Mouse (Mus musculus): ENCODE data around the gene Taar8b.
"Not testable (repeated sequence)": the region's sequence is repeated elsewhere in the genome, so short reads cannot be mapped to it uniquely, and the experiment has no call there.

Taar8b gene

DNA sequence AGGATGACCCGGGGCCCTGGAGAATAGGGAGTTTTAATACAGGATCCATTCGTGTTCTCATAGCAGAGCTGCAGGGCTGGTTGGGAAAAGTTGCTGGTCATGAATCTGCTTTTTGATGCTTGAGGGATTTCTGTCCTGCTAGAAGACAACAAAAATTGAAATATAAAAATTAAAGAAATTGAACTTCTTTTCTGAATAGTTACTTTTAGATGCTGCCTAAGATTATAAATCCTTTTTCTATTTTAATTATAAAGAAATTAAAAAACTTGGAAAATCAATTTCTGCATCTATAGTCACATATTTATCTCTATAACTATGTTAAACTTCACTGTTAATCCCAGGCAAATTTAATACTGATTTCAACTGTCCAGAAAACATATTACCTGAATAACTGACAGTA lies at the start of gene Taar8b:
Taar8b (minus strand) TSS at position 101 of the 400 bp plus-strand sequence.
- DNase-seq, result no peak

- DNase-seq, result no peak
Measured at GRCm38 (mm10) chr10:24138623-24139261, 46.6 kb upstream of the Taar8b start.

DNA sequence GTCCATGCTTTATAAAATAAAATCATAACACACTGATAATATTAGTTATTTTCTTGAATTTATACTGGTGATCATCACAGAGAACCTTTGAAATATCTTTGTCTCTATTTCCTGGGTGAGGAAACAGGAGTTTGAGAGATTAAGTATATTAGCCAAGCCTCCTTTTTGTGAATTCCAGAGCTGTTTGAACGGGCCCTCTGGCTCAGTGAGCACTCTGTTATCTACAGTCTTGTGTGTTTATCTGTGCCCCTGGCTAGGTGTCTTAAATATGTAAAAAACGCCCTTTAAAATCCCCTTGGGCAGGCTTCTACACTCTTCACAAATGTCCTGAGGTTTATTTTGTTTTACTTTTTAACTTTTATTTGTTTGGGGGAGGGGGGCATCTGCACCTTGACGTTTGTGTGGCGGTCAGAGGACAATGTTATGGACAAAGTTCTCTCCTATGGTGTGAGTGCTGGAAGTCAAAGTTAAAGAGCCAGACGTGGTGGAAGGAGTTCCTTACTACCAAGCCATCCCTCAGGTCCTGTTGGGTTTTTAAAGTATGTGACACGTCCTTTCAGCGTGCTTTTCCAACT lies 42.1 kb upstream of the Taar8b start:
- no peak for DNase-seq

DNA sequence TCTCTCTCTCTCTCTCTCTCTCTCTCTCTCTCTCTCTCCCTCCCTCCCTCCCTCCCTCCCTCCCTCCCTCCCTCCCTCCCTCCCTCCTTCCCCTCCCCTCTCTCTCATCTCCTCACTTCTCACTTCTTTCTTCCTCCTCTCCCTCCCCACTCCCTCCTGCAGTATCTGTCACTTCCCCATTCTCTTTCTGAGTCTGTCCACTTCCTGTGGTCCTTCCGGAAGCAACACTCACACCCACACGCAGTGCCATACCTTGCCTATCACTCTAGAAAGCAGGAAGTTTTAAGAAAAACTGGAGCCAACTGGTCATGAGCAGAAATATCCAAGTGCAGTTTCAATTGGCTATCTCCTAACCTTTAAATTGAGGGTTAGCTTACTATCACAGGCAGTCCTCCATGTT lies 41.0 kb upstream of the Taar8b start:
- DNase-seq, result peak in 1 of 2 experiments; percentile 18

DNA sequence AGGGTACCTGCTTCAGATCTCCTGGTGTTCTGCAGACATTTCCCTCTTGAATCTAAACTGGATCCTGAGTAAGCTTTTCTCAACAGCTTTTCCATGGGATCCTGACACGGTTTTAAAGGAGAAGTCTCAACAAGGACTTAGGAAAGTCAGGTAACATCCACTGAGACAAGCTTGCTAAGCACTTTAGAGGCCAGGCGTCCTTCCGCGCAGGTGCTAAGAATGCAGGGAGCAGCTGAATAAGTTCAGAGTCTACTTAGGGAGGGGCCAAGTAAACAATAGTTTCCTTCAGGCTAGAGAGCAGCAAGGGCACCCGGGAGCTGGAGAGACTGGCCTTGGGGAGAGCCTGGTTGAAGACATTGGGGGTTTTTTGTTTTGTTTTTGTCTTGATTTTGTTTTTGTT lies 40.2 kb upstream of the Taar8b start:
- DNase-seq, result peak; percentile 42 to 69

- peak in 1 of 2 experiments; percentile 75 for DNase-seq
Measured at GRCm38 (mm10) chr10:24131451-24132262, 39.6 kb upstream of the Taar8b start.

DNA sequence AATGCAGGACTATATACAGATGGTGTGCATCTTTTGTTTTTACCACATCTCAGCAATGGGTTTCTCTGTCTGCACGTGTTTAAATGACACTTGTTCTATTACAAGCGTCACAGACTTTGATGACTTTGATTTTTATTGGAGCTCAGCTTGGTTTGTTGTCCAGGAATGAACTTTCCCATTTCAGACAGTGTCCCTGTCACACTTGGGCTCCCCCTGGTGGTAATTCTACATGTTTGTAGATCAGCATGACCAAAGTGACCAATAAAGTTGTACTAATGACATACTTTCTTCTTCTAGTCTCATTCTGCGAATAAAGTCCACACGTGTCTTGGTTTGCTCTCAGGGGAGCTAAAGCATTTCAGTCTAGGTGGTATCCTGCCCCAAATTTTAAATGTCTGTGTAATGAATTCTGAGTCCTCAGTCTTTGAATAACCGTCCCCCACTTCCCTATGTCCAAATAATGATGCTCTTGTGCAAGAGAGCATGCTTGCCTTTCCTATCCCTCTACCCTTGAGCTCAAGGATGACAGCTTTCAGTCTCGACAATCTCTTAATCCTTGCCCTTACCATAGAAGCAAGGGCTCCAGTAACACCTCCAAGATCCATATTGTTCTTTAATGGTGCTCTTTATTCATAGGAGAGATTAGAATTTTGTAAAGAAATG lies 19.2 kb upstream of the Taar8b start:
- peak in 1 of 2 experiments; percentile 50 for DNase-seq

DNA sequence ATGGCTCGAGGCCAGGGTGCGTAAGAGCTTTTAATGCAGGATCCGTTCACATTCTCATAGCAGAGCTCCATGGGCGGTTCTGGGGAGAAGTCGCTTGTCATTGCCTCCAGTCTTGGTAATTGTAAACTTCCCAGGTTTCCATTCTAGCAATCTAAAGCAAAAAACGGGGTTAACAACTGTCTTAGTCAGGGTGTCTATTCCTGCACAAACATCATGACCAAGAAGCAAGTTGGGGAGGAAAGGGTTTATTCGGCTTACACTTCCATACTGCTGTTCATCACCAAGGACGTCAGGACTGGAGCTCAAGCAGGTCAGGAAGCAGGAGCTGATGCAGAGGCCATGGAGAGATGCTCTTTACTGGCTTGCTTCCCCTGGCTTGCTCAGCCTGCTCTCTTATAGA lies 17.3 kb upstream of the Taar8b start, which contains the start of gene Taar9:
Taar9 (minus strand) TSS at position 101 of the 400 bp plus-strand sequence.
- DNase-seq, result not testable (repeated sequence)

DNA sequence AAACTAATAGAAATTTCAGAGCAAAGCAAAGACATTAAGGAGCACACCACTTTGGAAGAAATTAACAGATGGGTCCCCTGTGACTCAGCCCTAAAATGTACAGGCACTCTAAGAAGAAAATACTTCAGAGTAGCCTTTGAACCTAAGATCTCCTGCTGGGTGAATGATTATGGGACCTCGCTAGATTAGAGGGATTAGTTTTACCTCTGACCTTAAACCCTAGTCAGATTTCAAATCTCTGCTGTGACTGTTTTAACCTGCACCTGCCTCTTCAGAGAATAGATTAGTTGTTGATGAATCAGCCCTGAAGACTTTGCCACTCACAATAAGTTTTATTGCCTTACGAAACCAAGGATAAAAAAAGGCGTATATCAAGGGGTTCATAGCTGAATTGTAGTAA lies 16.1 kb upstream of the Taar8b start:
- DNase-seq, result no peak

- no peak for DNase-seq
Measured at GRCm38 (mm10) chr10:24107747-24108146, 15.7 kb upstream of the Taar8b start.

DNA sequence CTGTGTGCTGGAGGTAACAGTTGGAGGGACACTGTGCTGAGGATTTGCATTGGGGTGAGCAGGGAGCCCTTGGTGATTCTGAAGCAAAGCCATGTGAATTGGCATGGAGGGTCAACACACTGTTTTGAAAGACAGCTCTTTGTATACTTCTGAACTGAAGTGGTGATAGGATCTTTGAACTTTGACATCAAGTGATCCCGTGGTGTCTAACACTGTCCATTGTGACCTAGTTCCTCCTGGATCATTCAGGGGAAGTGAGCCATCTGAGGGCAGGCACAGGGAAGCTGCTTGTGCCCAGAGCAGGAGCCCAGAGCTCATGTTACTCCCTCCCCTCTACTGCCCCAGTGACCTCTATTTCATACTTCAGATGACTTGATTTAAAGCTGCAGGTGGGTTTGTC lies 11.2 kb upstream of the Taar8b start:
- not testable (repeated sequence) for DNase-seq

DNA sequence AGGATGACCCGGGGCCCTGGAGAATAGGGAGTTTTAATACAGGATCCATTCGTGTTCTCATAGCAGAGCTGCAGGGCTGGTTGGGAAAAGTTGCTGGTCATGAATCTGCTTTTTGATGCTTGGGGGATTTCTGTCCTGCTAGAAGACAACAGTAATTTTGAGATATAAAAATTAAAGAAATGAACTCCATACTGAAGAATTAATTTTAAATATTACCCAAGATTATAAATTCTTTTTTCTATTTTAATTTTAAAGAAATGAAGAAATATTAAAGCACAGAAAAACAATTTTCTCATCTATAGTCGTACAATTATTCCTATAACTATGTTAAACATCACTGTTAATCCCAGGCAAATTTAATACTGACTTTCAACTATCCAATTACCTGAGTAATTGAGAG lies 9.7 kb upstream of the Taar8b start, which contains the start of gene Taar8c:
Taar8c (minus strand) TSS at position 101 of the 400 bp plus-strand sequence.
- not testable (repeated sequence) for DNase-seq

- not testable (repeated sequence) for DNase-seq
Measured at GRCm38 (mm10) chr10:24097010-24097409, 4.9 kb upstream of the Taar8b start.

- no peak for DNase-seq
Measured at GRCm38 (mm10) chr10:24087168-24087567, 4.9 kb downstream of the Taar8b start.

GRCm38 (mm10) chr10:24086555-24086954 lies 5.5 kb downstream of the Taar8b start:
- no peak for DNase-seq

GRCm38 (mm10) chr10:24085936-24086335 lies 6.2 kb downstream of the Taar8b start:
- no peak for DNase-seq

DNA sequence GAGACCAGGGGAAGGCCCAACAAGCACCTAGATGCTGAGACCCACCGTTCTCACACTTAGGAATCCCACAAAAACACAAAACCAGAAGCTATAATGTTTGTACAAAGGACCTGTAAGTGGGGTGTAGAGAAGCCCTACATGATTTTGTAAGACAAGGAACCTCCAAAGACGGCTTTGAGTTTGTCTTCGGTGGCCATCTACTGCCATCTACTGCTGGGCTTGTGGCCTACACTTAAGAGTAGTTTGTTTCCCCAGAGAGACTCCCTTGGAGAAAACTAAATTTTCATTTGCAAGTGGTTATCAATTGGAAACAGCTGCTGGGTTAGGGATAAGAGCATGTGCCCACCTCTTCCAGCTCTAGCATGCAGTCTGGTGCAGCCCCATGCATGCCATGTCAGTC lies 11.9 kb downstream of the Taar8b start:
- DNase-seq, result peak in 1 of 2 experiments; percentile 53

- not testable (repeated sequence) for DNase-seq
Measured at GRCm38 (mm10) chr10:24076200-24076599, 15.9 kb downstream of the Taar8b start, which contains the start of gene Taar8a. Taar8a (plus strand) TSS chr10:24076500.

- DNase-seq, result not testable (repeated sequence)
Measured at GRCm38 (mm10) chr10:24074751-24075150, 17.3 kb downstream of the Taar8b start.

DNA sequence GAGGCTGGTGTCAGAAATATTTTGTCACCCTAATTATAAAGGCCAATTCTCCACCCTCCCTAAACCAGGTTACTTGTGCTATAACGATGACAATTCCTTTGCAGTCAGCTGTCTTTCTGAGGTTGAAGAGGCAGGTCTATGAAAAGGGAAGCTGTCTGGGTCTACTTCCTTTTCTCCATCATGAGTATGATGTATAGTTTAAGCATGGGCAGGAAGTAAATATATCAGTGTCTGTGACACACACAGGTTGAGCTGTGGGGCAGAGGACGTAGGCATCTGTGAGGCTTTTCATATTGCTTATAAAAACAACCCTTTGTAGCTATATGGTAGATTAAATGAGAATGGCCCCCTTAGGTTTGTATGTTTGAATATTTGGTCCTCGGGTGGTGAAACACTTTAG lies 33.1 kb downstream of the Taar8b start:
- DNase-seq, result no peak

DNA sequence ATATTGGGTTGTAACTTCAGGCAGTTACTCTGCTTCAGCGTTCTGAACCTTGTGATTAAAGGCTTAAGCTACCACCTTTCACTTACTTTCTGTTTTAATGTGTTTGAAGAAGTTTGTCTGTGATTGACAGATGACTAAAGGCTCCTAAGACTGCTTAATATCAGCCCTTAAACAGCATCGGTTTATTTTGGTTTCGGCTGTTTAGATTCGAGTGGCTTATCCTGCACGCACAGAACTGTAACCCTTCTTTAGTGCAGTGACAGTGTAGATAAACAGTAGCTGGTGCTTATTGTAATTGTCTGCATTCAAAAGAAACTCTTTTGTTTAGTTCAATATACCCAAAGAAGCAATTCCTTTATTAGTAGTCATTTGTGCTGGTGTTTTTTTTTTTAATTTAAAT lies 40.1 kb downstream of the Taar8b start:
- DNase-seq, result no peak

DNA sequence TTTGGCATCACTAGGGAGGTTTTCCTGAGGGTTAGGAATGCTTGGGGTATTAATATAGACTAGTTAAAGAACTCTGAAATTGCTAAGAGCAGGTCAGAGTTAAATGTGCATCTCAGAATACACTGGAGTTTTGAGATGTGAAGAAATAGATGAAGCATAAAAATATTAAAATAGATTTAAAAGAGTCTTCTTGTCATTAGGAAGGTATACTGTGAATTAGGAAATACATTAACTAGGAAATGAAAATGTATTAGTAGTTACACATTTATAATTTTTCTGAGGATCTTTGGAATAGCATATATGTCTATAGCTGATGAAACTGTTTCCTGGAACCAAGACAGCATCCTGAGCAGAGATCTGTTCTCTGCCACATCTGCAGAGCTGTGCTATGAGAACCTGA lies 42.9 kb downstream of the Taar8b start, which contains the start of gene Taar7f:
Taar7f (plus strand) TSS at position 301 of the 400 bp plus-strand sequence.
- DNase-seq, result no peak
